Mouse (Mus musculus) liver, adult 2 months (tissue): ENCODE measurements around the gene Hdac7. TPM values are rescaled to one million over a fixed set of nuclear protein-coding genes. Genes with fewer than 3 reads are reported as not detected.

Experiments
- DNase-seq: peaks from one replicate; pipeline ENCODE4 v3.0.0-alpha.2; 2011; ENCODE audit warnings: low read depth, low spot score; ENCODE audit errors: extremely low read depth
- H3K27ac ChIP-seq: fragments of 200-500 bp; replicated peaks from 2 replicates; pipeline ENCODE4 v1.5.1; 2012; ENCODE audit warnings: low read depth, mild to moderate bottlenecking, control low read depth, inconsistent platforms, low read length; ENCODE audit not compliant: insufficient read depth
- H3K27me3 ChIP-seq: fragments of 200-500 bp; 2 replicates; pipeline ENCODE4 v1.6.1; 2012; ENCODE audit warnings: mild to moderate bottlenecking, moderate library complexity, low read length, inconsistent platforms; ENCODE audit not compliant: control insufficient read depth, insufficient read depth
- H3K36me3 ChIP-seq: fragments of 200-500 bp; 2 replicates; pipeline ENCODE4 v1.6.1; 2012; ENCODE audit warnings: low read length, inconsistent platforms; ENCODE audit not compliant: control insufficient read depth, insufficient read depth
- H3K4me1 ChIP-seq: fragments of 200-500 bp; 2 replicates; pipeline ENCODE4 v1.6.1; 2011; ENCODE audit warnings: low read length; ENCODE audit not compliant: control insufficient read depth, insufficient read depth
- H3K4me3 ChIP-seq: fragments of 200-500 bp; 2 replicates; pipeline ENCODE4 v1.5.1; 2011; ENCODE audit warnings: low read depth, mild to moderate bottlenecking, control low read depth, low read length, moderate library complexity; ENCODE audit not compliant: insufficient read depth
- H3K79me2 ChIP-seq: fragments of 200-500 bp; 2 replicates; pipeline ENCODE4 v1.6.1; 2012; ENCODE audit warnings: inconsistent platforms, mild to moderate bottlenecking, low read length, moderate library complexity; ENCODE audit not compliant: control insufficient read depth, insufficient read depth
- H3K9ac ChIP-seq: fragments of 200-500 bp; 2 replicates; pipeline ENCODE4 v1.6.1; 2012; ENCODE audit warnings: low read depth, mild to moderate bottlenecking, control low read depth, inconsistent platforms, low read length
- CTCF ChIP-seq: fragments of 200-500 bp; IDR thresholded peaks from 2 replicates; pipeline ENCODE4 v1.5.1; 2011; ENCODE audit warnings: low read depth, low read length, control low read depth
- POLR2A ChIP-seq: fragments of 200-500 bp; IDR thresholded peaks from 2 replicates; pipeline ENCODE4 v1.6.1; 2011; ENCODE audit warnings: low read length, control low read depth; ENCODE audit not compliant: insufficient read depth; ENCODE audit errors: extremely low read depth
- WGBS: fragments of 180-500 bp; shearing (Covaris S2); methylation state at CpG from one replicate; pipeline ENCODE4 v1.1.7; 2018; 5-methylcytosine and 5-hydroxymethylcytosine counted together
- polyA plus RNA-seq: library from polyadenylated mRNA; depleted of rRNA; stranded (reverse); fragments of >200 nt; gene quantifications from 2 replicates; pipeline ENCODE4 v1.2.3, GENCODE M21; 2012
- total RNA-seq: library from RNA; depleted of rRNA; stranded (reverse); fragments of >200 nt; gene quantifications from 2 replicates; pipeline ENCODE4 v1.2.3, GENCODE M21; 2014

The Hdac7 gene
- total and polyA plus RNA-seq, 2 experiments = 2.5 to 9.5 TPM

- H3K27ac ChIP-seq = no peak overlapping the region
- H3K9ac ChIP-seq = no peak overlapping the region
- H3K36me3 ChIP-seq = peaks cover 2% of the 10 kb centered on the region; the same call in 1 of the 2 replicates
- H3K79me2 ChIP-seq = no peaks in the 10 kb centered on the region
- no peak for DNase-seq
- H3K4me3 ChIP-seq = no peak overlapping the region
- 86% methylated on average over 13 of the region's 13 CpGs for WGBS
- peaks cover 2% of the 10 kb centered on the region; the same call in 1 of the 2 replicates for H3K27me3 ChIP-seq
- TF ChIP-seq POLR2A = no peak
- TF ChIP-seq CTCF = no peak
- no peaks in the 10 kb centered on the region for H3K4me1 ChIP-seq
Measured at GRCm38 (mm10) chr15:97800853-97801252, 43.4 kb downstream of the Hdac7 start.

- Histone ChIP-seq H3K79me2 (no peaks in the 10 kb centered on the region), H3K36me3 (peaks cover 2% of the 10 kb centered on the region; the same call in 1 of the 2 replicates), H3K27me3 (peaks cover 2% of the 10 kb centered on the region; the same call in 1 of the 2 replicates), H3K9ac (no peak overlapping the region), H3K27ac (no peak overlapping the region), H3K4me3 (no peak overlapping the region), H3K4me1 (no peaks in the 10 kb centered on the region)
- no peak for DNase-seq
- 87% methylated on average over 11 of the region's 11 CpGs for WGBS
- no peak for TF ChIP-seq CTCF
- TF ChIP-seq POLR2A = no peak
Measured at GRCm38 (mm10) chr15:97799446-97799845, 44.9 kb downstream of the Hdac7 start.

- H3K79me2 ChIP-seq = no peaks in the 10 kb centered on the region
- peaks cover 2% of the 10 kb centered on the region; the same call in 1 of the 2 replicates for H3K36me3 ChIP-seq
- H3K27ac ChIP-seq = 0 out of 2 replicates have a peak overlapping the region, but pooled peaks have one; percentile 22
- H3K4me3 ChIP-seq = no peak overlapping the region
- DNase-seq = peak; percentile 40
- peaks cover 2% of the 10 kb centered on the region; the same call in 1 of the 2 replicates for H3K27me3 ChIP-seq
- H3K9ac ChIP-seq = no peak overlapping the region
- WGBS = 60% methylated on average over 17 of the region's 17 CpGs
- H3K4me1 ChIP-seq = no peaks in the 10 kb centered on the region
- TF ChIP-seq CTCF (no peak), POLR2A (no peak)
Measured at GRCm38 (mm10) chr15:97798134-97798533, 46.2 kb downstream of the Hdac7 start.

GRCm38 (mm10) chr15:97796674-97797310 lies 47.5 kb downstream of the Hdac7 start:
- TF ChIP-seq POLR2A = no peak
- TF ChIP-seq CTCF = no peak
- WGBS = 90% methylated on average over 17 of the region's 17 CpGs
- H3K36me3 ChIP-seq = peaks cover 2% of the 10 kb centered on the region; the same call in 1 of the 2 replicates

GRCm38 (mm10) chr15:97795559-97796235 lies 48.6 kb downstream of the Hdac7 start:
- H3K79me2 ChIP-seq = no peaks in the 10 kb centered on the region
- no peak overlapping the region for H3K9ac ChIP-seq
- no peak overlapping the region for H3K27ac ChIP-seq
- H3K4me3 ChIP-seq = no peak overlapping the region
- H3K27me3 ChIP-seq = no peaks in the 10 kb centered on the region
- DNase-seq = no peak
- TF ChIP-seq CTCF (no peak), POLR2A (no peak)
- no peaks in the 10 kb centered on the region for H3K4me1 ChIP-seq
- no peaks in the 10 kb centered on the region for H3K36me3 ChIP-seq
- WGBS = 92% methylated on average over 10 of the region's 10 CpGs

More at GRCm38 (mm10) chr15:97796674-97797310, 47.5 kb downstream of the Hdac7 start:
- H3K4me3 ChIP-seq = no peak overlapping the region
- no peaks in the 10 kb centered on the region for H3K27me3 ChIP-seq
- no peaks in the 10 kb centered on the region for H3K4me1 ChIP-seq
- no peak overlapping the region for H3K27ac ChIP-seq
- H3K79me2 ChIP-seq = no peaks in the 10 kb centered on the region
- H3K9ac ChIP-seq = no peak overlapping the region
- DNase-seq = no peak

GRCm38 (mm10) chr15:97794268-97794667 lies 50.0 kb downstream of the Hdac7 start:
- Histone ChIP-seq H3K27me3 (no peaks in the 10 kb centered on the region), H3K4me3 (no peak overlapping the region), H3K9ac (no peak overlapping the region), H3K79me2 (no peaks in the 10 kb centered on the region), H3K36me3 (no peaks in the 10 kb centered on the region), H3K4me1 (no peaks in the 10 kb centered on the region; the same call in 1 of the 2 replicates), H3K27ac (no peak overlapping the region)
- TF ChIP-seq POLR2A = no peak
- TF ChIP-seq CTCF = peak; percentile 19; the same call in 1 of the 2 replicates
- DNase-seq = no peak
- WGBS = 78% methylated on average over 5 of the region's 5 CpGs
